Mouse (Mus musculus) B cell, adult (primary cell): Measurements from ENCODE around the gene Cdk7. TPM values are rescaled to one million over a fixed set of nuclear protein-coding genes. Genes with fewer than 3 reads are reported as not detected.

Experiments used
- total RNA-seq: library from RNA; stranded (reverse); gene quantifications from 4 replicates; pipeline ENCODE4 v1.2.4, GENCODE M21; 2023; ENCODE audit not compliant: inconsistent age

Cdk7 gene
- total RNA-seq: 33.5 to 40.8 TPM (median 37.2 TPM) in 4 replicates

DNA sequence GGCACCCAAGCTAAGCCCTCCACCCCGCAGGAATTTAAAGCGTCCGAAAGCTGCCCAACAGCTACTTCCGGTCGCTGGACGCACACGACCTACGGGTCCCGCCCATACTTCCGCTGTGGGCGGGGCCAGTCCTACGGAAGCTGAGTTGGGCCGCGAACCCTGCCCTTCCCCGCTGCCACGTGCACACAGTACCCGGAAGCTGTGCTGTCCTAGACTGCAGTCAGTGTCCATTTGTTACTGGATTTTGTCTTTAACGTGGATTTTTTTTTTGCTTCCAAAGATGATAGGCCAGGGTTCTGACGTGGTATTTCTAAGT lies at the start of gene Cdk7:
Gene Cdk7 (minus strand): TSS at position 79 of the 316 bp plus-strand sequence.

GRCm38 (mm10) chr13:100775252-100776055 lies 44.7 kb upstream of the Cdk7 start, which contains the start of gene Cenph:
TSS of gene Cenph (minus strand) at chr13:100775899.

GRCm38 (mm10) chr13:100744036-100744744 lies 13.5 kb upstream of the Cdk7 start, which contains the start of gene Mrps36:
TSS of gene Mrps36 (minus strand) at chr13:100744659.

GRCm38 (mm10) chr13:100669291-100670022 lies 61.3 kb downstream of the Cdk7 start, which contains the start of gene Ccdc125:
TSS of gene Ccdc125 (plus strand) at chr13:100669717.

Other genes starting within 250 kb of the Cdk7 start
- gene Gtf2h2, start 238.4 kb downstream of the Cdk7 start, total RNA-seq: 54.9 to 63.3 TPM (median 57.4 TPM) in 4 replicates
- gene Ocln, start 178.2 kb downstream of the Cdk7 start, total RNA-seq: not detected in 4 replicates
- gene Marveld2, start 114.0 kb downstream of the Cdk7 start, total RNA-seq: 9.7 to 12.1 TPM (median 10.1 TPM) in 4 replicates
- gene Ak6, start 80.0 kb downstream of the Cdk7 start, total RNA-seq: 96.5 to 119 TPM (median 106 TPM) in 4 replicates
- gene Rad17, start 79.9 kb downstream of the Cdk7 start, total RNA-seq: 30.7 to 32.7 TPM (median 31.6 TPM) in 4 replicates
- 17.8 to 21.4 TPM (median 19.4 TPM) in 4 replicates for gene Taf9, start 79.4 kb downstream of the Cdk7 start, total RNA-seq
- gene Ccdc125, start 61.2 kb downstream of the Cdk7 start, total RNA-seq: 12.4 to 14.3 TPM (median 12.9 TPM) in 4 replicates
- 24.3 to 28.0 TPM (median 26.8 TPM) in 4 replicates for gene Mrps36, start 13.7 kb upstream of the Cdk7 start, total RNA-seq
- gene Cenph, start 45.0 kb upstream of the Cdk7 start, total RNA-seq: 1.3 to 2.9 TPM (median 1.8 TPM) in 4 replicates
- 4.3 to 8.4 TPM (median 6.1 TPM) in 4 replicates for gene Ccnb1, start 55.6 kb upstream of the Cdk7 start, total RNA-seq
- gene Slc30a5, start 102.5 kb upstream of the Cdk7 start, total RNA-seq: 91.7 to 105 TPM (median 95.9 TPM) in 4 replicates